Mouse (Mus musculus): ENCODE measurements around the gene Yju2.

DNA sequence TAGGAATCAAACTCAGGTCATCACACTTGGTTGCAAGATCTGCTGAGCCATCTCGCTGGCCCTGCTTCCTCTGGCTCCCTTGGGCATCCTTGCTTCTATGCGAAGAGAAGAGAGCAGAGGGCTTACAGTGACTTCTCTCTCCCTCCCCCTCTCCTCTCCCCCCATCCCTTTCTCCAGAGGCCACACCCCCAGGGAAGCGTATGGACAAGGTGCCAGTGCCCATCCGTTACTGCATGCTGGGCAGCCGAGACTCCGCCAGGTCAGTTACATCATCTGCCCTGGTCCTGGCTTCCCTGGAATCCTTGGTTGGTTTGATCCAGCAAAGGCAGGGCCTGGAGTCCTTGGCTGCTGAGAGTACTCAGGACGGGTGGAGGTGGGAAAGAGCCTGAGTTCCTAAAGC lies 52.5 kb downstream of the Yju2 start:
- TF ChIP-seq CTCF (IDR thresholded peaks at IDR 0.05; ENCODE audit: insufficient read depth, low read depth, low read length) (no peak), POLR2A (IDR thresholded peaks at IDR 0.05; ENCODE audit: insufficient read depth, low read depth, low read length) (no peak)
